Mouse (Mus musculus) CH12.LX (cell line): Measurements from ENCODE around the gene Tead1. TPM values are rescaled to one million over a fixed set of nuclear protein-coding genes. Genes with fewer than 3 reads are reported as not detected.
A peak's percentile ranks its signal among the peaks of the same experiment; 100 is the strongest.

Experiments
- DNase-seq: peaks from one replicate; pipeline ENCODE4 v3.0.0-alpha.2; 2013; ENCODE audit errors: extremely low read depth
- H3K27ac ChIP-seq: 2 replicates; pipeline ENCODE4 v1.5.1; 2012; ENCODE audit warnings: low read depth, mild to moderate bottlenecking, control low read depth, moderate library complexity; ENCODE audit not compliant: insufficient read depth
- H3K27me3 ChIP-seq: replicated peaks from 2 replicates; pipeline ENCODE3; 2012; ENCODE audit warnings: inconsistent platforms
- H3K36me3 ChIP-seq, 2 experiments: replicated peaks in 1 of 2; 2 replicates each; pipeline versions ENCODE3 to v1.6.1; 2012; ENCODE audit warnings: inconsistent platforms in 1 of 2, low read length in 1 of 2, mild to moderate bottlenecking in 1 of 2, mixed read lengths in 1 of 2, moderate library complexity in 1 of 2; ENCODE audit not compliant: control insufficient read depth in 1 of 2, insufficient read depth in 1 of 2
- H3K4me1 ChIP-seq, 2 experiments: 2 replicates each; pipeline ENCODE4 v1.6.1; 2012; ENCODE audit warnings: inconsistent platforms in 1 of 2, moderate library complexity in 1 of 2; ENCODE audit not compliant: insufficient read depth in 2 of 2, control insufficient read depth in 1 of 2
- H3K4me2 ChIP-seq: 2 replicates; pipeline ENCODE4 v1.6.1; 2012; ENCODE audit warnings: low read depth, mild to moderate bottlenecking, control low read depth; ENCODE audit not compliant: poor library complexity, insufficient read depth, severe bottlenecking
- H3K4me3 ChIP-seq, 3 experiments: fragments of 150-350 bp in 1 of 3; sonication (generic) in 1 of 3; replicated peaks in 1 of 3; 2 replicates each; pipeline versions ENCODE3 to v1.5.1; 2011 to 2012; ENCODE audit warnings: low read depth in 2 of 3, low read length in 2 of 3, mild to moderate bottlenecking in 2 of 3, moderate library complexity in 2 of 3, control low read depth in 1 of 3, improper control_type of control experiment in 1 of 3, inconsistent platforms in 1 of 3, mixed read lengths in 1 of 3; ENCODE audit not compliant: poor library complexity in 1 of 3
- H3K79me2 ChIP-seq: replicated peaks from 2 replicates; pipeline ENCODE4 v1.6.1; 2012; ENCODE audit warnings: mild to moderate bottlenecking, moderate library complexity; ENCODE audit not compliant: control insufficient read depth, poor library complexity, insufficient read depth, severe bottlenecking; ENCODE audit errors: extremely low read depth
- H3K9ac ChIP-seq: 2 replicates; pipeline ENCODE4 v1.6.1; 2012; ENCODE audit warnings: low read depth, mild to moderate bottlenecking, control low read depth, moderate library complexity; ENCODE audit not compliant: insufficient read depth
- H3K9me3 ChIP-seq: replicated peaks from 2 replicates; pipeline ENCODE3; 2012; ENCODE audit warnings: low read length, inconsistent platforms, mixed read lengths
- CHD1 ChIP-seq: IDR thresholded peaks from 2 replicates; pipeline ENCODE4 v1.6.1; 2012; ENCODE audit warnings: low read depth, low read length, improper control_type of control experiment, inconsistent platforms
- ELF1 ChIP-seq: IDR thresholded peaks from 2 replicates; pipeline ENCODE4 v1.6.1; 2014; ENCODE audit warnings: low read depth, mild to moderate bottlenecking, inconsistent platforms, low read length, improper control_type of control experiment
- HCFC1 ChIP-seq: IDR thresholded peaks from 2 replicates; pipeline ENCODE4 v1.6.1; 2012; ENCODE audit warnings: low read depth, mild to moderate bottlenecking, inconsistent platforms, low read length, improper control_type of control experiment
- MAFK ChIP-seq: IDR thresholded peaks from 2 replicates; pipeline ENCODE4 v1.6.1; 2011; ENCODE audit warnings: low read length, improper control_type of control experiment; ENCODE audit not compliant: insufficient replicate concordance
- MAX ChIP-seq: IDR thresholded peaks from 2 replicates; pipeline ENCODE4 v1.6.1; 2011; ENCODE audit warnings: low read length, improper control_type of control experiment
- MAZ ChIP-seq: IDR thresholded peaks from 2 replicates; pipeline ENCODE4 v1.6.1; 2012; ENCODE audit warnings: low read depth, mild to moderate bottlenecking, inconsistent platforms, low read length, improper control_type of control experiment, moderate library complexity
- MEF2A ChIP-seq: IDR thresholded peaks from 2 replicates; pipeline ENCODE4 v1.6.1; 2014; ENCODE audit warnings: low read depth, mild to moderate bottlenecking, inconsistent platforms, low read length, improper control_type of control experiment, borderline replicate concordance
- MYC ChIP-seq: IDR thresholded peaks from 2 replicates; pipeline ENCODE4 v1.6.1; 2011; ENCODE audit warnings: low read depth, mild to moderate bottlenecking, improper control_type of control experiment, low read length
- NELFE ChIP-seq: IDR thresholded peaks from 2 replicates; pipeline ENCODE4 v1.6.1; 2011; ENCODE audit warnings: low read depth, low read length, improper control_type of control experiment
- NRF1 ChIP-seq: IDR thresholded peaks from 2 replicates; pipeline ENCODE4 v1.6.1; 2014; ENCODE audit warnings: low read depth, mild to moderate bottlenecking, inconsistent platforms, low read length, improper control_type of control experiment, moderate library complexity
- POLR2A ChIP-seq: IDR thresholded peaks from 2 replicates; pipeline ENCODE4 v1.6.1; 2011; ENCODE audit warnings: low read depth, mild to moderate bottlenecking, improper control_type of control experiment, low read length
- POLR2AphosphoS2 ChIP-seq: IDR thresholded peaks from 2 replicates; pipeline ENCODE4 v1.6.1; 2011; ENCODE audit warnings: low read depth, low read length, improper control_type of control experiment
- SIN3A ChIP-seq: IDR thresholded peaks from 2 replicates; pipeline ENCODE4 v1.6.1; 2012; ENCODE audit warnings: low read length, improper control_type of control experiment, inconsistent platforms
- SMC3 ChIP-seq: IDR thresholded peaks from 2 replicates; pipeline ENCODE4 v1.6.1; 2011; ENCODE audit warnings: low read depth, low read length, improper control_type of control experiment
- ZC3H11A ChIP-seq: IDR thresholded peaks from 2 replicates; pipeline ENCODE4 v1.6.1; 2012; ENCODE audit warnings: low read depth, mild to moderate bottlenecking, inconsistent platforms, low read length, improper control_type of control experiment
- dilution Hi-C: fragments of 300-500 bp; cut with MboI; formaldehyde crosslinking; loops from 2 replicates; pipeline ENCODE4 v1.14.3; 2020; ENCODE audit warnings: low sequenced_read_pairs; ENCODE audit not compliant: extremely low pct_unique_long_range_greater_than_20kb, extremely low pct_ligation_motif_present
- in situ Hi-C: fragments of 300-500 bp; cut with MboI; formaldehyde crosslinking; loops from 3 replicates; pipeline ENCODE4 v1.14.3; 2019; ENCODE audit warnings: low sequenced_read_pairs, low pct_ligation_motif_present, low pct_unique_long_range_greater_than_20kb, mixed read lengths
- polyA plus RNA-seq: library from polyadenylated mRNA; unstranded; fragments of >175 nt; gene quantifications from 2 replicates; pipeline ENCODE4 v1.2.1, GENCODE M21; 2012; ENCODE audit warnings: low read depth; ENCODE audit not compliant: insufficient read length
- total RNA-seq, 2 experiments: library from RNA; depleted of rRNA; stranded (reverse); fragments of 300-350 nt in 1 of 2; fragments of >200 nt in 1 of 2; gene quantifications; 2 replicates each; pipeline ENCODE4 v1.2.3; 2012 to 2014

Tead1 gene
- total and polyA plus RNA-seq, 3 experiments: not detected

- Histone ChIP-seq H3K27me3 (no peaks in the 10 kb centered on the region), H3K79me2 (no peaks in the 10 kb centered on the region), H3K4me2 (no peak overlapping the region), H3K9me3 (no peaks in the 10 kb centered on the region), H3K36me3 (no peaks in the 10 kb centered on the region), H3K9ac (no peak overlapping the region), H3K27ac (no peak overlapping the region), H3K4me1 (peaks cover 0 to 37% of the 10 kb centered on the region in 2 experiments; a peak in 2 of 4 replicates), H3K4me3 (no peak overlapping the region)
- dilution Hi-C loops: no loop called here
- in situ Hi-C loops: no loop called here
- DNase-seq: peak; percentile 27
- no peak for TF ChIP-seq ZC3H11A
- TF ChIP-seq CHD1: no peak
These were observed 146.2 kb downstream of the Tead1 start for GRCm38 (mm10) chr7:112825339-112825781.

GRCm38 (mm10) chr7:112826114-112826911 is 147.2 kb downstream of the Tead1 start:
- TF ChIP-seq MAZ (no peak), MYC (no peak), POLR2A (no peak), HCFC1 (no peak), MAFK (no peak), SMC3 (no peak), MAX (no peak), NELFE (no peak), MEF2A (no peak), POLR2AphosphoS2 (no peak), ELF1 (no peak), NRF1 (no peak), SIN3A (no peak)
- Histone ChIP-seq H3K4me3 (no peak overlapping the region), H3K36me3 (no peaks in the 10 kb centered on the region), H3K27ac (no peak overlapping the region), H3K4me1 (peaks cover 0 to 42% of the 10 kb centered on the region in 2 experiments; a peak in 2 of 4 replicates), H3K4me2 (no peak overlapping the region), H3K9ac (no peak overlapping the region), H3K27me3 (no peaks in the 10 kb centered on the region), H3K9me3 (no peaks in the 10 kb centered on the region), H3K79me2 (no peaks in the 10 kb centered on the region)
- no peak for DNase-seq
- in situ Hi-C loops (no loop called here), dilution Hi-C loops (no loop called here)
